Mouse (Mus musculus): ENCODE measurements around the gene Hs6st2. TPM values are rescaled to one million over a fixed set of nuclear protein-coding genes. Genes with fewer than 3 reads are reported as not detected.

Gene Hs6st2
- total and polyA plus RNA-seq, 3 experiments = not detected

- H3K4me3 ChIP-seq (ENCODE audit: control insufficient read depth in 1 of 2, insufficient read depth in 1 of 2, low read depth in 2 of 2, low read length in 2 of 2) = no peak overlapping the region
- no peak overlapping the region for H3K27ac ChIP-seq (ENCODE audit: control insufficient read depth, low read depth, low read length)
- no peaks in the 10 kb centered on the region for H3K4me1 ChIP-seq (ENCODE audit: control insufficient read depth in 1 of 2, insufficient read depth in 2 of 2, low read length in 2 of 2)
- no peak for TF ChIP-seq MYC (IDR thresholded peaks at IDR 0.05; ENCODE audit: low read depth, low read length)
- no peak for TF ChIP-seq RAD21 (IDR thresholded peaks at IDR 0.05; ENCODE audit: low read depth, low read length)
- no peak for TF ChIP-seq TBP (IDR thresholded peaks at IDR 0.05; ENCODE audit: low read depth, low read length)
- TF ChIP-seq USF1 (IDR thresholded peaks at IDR 0.05; ENCODE audit: low read depth, low read length) = no peak
- no peak for TF ChIP-seq SMC3 (IDR thresholded peaks at IDR 0.05; ENCODE audit: low read depth, low read length)
- no peaks in the 10 kb centered on the region for H3K36me3 ChIP-seq (ENCODE audit: control insufficient read depth in 1 of 2, insufficient read depth in 2 of 2, low read length in 2 of 2)
- no peak for DNase-seq (ENCODE audit: low read depth, low spot score)
- H3K9me3 ChIP-seq (replicated peaks; ENCODE audit: insufficient read depth, low read length) = no peaks in the 10 kb centered on the region
- no peaks in the 10 kb centered on the region for H3K27me3 ChIP-seq (ENCODE audit: control insufficient read depth in 1 of 2, insufficient read depth in 2 of 2, low read length in 2 of 2)
- no peaks in the 10 kb centered on the region for H3K79me2 ChIP-seq (ENCODE audit: control insufficient read depth, insufficient read depth, low read length, poor library complexity)
- no peak overlapping the region for H3K9ac ChIP-seq (ENCODE audit: control insufficient read depth, low read depth, low read length, poor library complexity, severe bottlenecking)
Measured at GRCm38 (mm10) chrX:51712996-51713395, 31.3 kb upstream of the Hs6st2 start.

- H3K4me1 ChIP-seq (ENCODE audit: control insufficient read depth in 1 of 2, insufficient read depth in 2 of 2, low read length in 2 of 2) = no peaks in the 10 kb centered on the region
- H3K27me3 ChIP-seq (ENCODE audit: control insufficient read depth in 1 of 2, insufficient read depth in 2 of 2, low read length in 2 of 2) = no peaks in the 10 kb centered on the region
- no peak for DNase-seq (ENCODE audit: low read depth, low spot score)
- no peaks in the 10 kb centered on the region for H3K9me3 ChIP-seq (replicated peaks; ENCODE audit: insufficient read depth, low read length)
- no peaks in the 10 kb centered on the region for H3K36me3 ChIP-seq (ENCODE audit: control insufficient read depth in 1 of 2, insufficient read depth in 2 of 2, low read length in 2 of 2)
- H3K9ac ChIP-seq (ENCODE audit: control insufficient read depth, low read depth, low read length, poor library complexity, severe bottlenecking) = no peak overlapping the region
- H3K27ac ChIP-seq (ENCODE audit: control insufficient read depth, low read depth, low read length) = no peak overlapping the region
- no peaks in the 10 kb centered on the region for H3K79me2 ChIP-seq (ENCODE audit: control insufficient read depth, insufficient read depth, low read length, poor library complexity)
- TF ChIP-seq MAX (IDR thresholded peaks at IDR 0.05; ENCODE audit: low read length) (no peak), MXI1 (IDR thresholded peaks at IDR 0.05; ENCODE audit: low read depth, low read length) (no peak), SIN3A (IDR thresholded peaks at IDR 0.05; ENCODE audit: low read length) (no peak), CHD2 (IDR thresholded peaks at IDR 0.05; ENCODE audit: low read length) (no peak), CTCF (IDR thresholded peaks at IDR 0.05 in 2 of 3, conservative IDR thresholded peaks at IDR 0.05 in 1 of 3; ENCODE audit: control insufficient read depth in 1 of 3, insufficient read depth in 1 of 3, low read depth in 2 of 3, low read length in 3 of 3, poor library complexity in 1 of 3, severe bottlenecking in 1 of 3) (no peak), ZKSCAN1 (IDR thresholded peaks at IDR 0.05; ENCODE audit: low read depth, low read length) (no peak)
- H3K4me3 ChIP-seq (ENCODE audit: control insufficient read depth in 1 of 2, insufficient read depth in 1 of 2, low read depth in 2 of 2, low read length in 2 of 2) = no peak overlapping the region
Measured at GRCm38 (mm10) chrX:51702823-51703222, 21.2 kb upstream of the Hs6st2 start.

GRCm38 (mm10) chrX:51699079-51699478, 17.4 kb upstream of the Hs6st2 start:
- no peaks in the 10 kb centered on the region for H3K36me3 ChIP-seq (ENCODE audit: control insufficient read depth in 1 of 2, insufficient read depth in 2 of 2, low read length in 2 of 2)
- no peaks in the 10 kb centered on the region for H3K4me1 ChIP-seq (ENCODE audit: control insufficient read depth in 1 of 2, insufficient read depth in 2 of 2, low read length in 2 of 2)
- H3K9ac ChIP-seq (ENCODE audit: control insufficient read depth, low read depth, low read length, poor library complexity, severe bottlenecking) = no peak overlapping the region
- TF ChIP-seq ZC3H11A (IDR thresholded peaks at IDR 0.05; ENCODE audit: low read depth, low read length) (no peak), GATA1 (IDR thresholded peaks at IDR 0.05; ENCODE audit: low read depth, low read length) (no peak), ETS1 (IDR thresholded peaks at IDR 0.05; ENCODE audit: low read depth, low read length) (no peak), MXI1 (IDR thresholded peaks at IDR 0.05; ENCODE audit: low read depth, low read length) (no peak), KAT2A (conservative IDR thresholded peaks at IDR 0.05; ENCODE audit: low read depth, low read length) (no peak), MAFK (IDR thresholded peaks at IDR 0.05; ENCODE audit: borderline replicate concordance, low read depth, low read length) (no peak), ZKSCAN1 (IDR thresholded peaks at IDR 0.05; ENCODE audit: low read depth, low read length) (no peak), POLR2A (IDR thresholded peaks at IDR 0.05; ENCODE audit: control insufficient read depth in 1 of 2, insufficient read depth in 1 of 2, low read depth in 1 of 2, low read length in 2 of 2, poor library complexity in 1 of 2) (no peak), ZNF384 (IDR thresholded peaks at IDR 0.05; ENCODE audit: low read depth, low read length) (no peak)
- no peaks in the 10 kb centered on the region for H3K9me3 ChIP-seq (replicated peaks; ENCODE audit: insufficient read depth, low read length)
- no peak overlapping the region for H3K4me3 ChIP-seq (ENCODE audit: control insufficient read depth in 1 of 2, insufficient read depth in 1 of 2, low read depth in 2 of 2, low read length in 2 of 2)
- no peak for DNase-seq (ENCODE audit: low read depth, low spot score)
- H3K79me2 ChIP-seq (ENCODE audit: control insufficient read depth, insufficient read depth, low read length, poor library complexity) = no peaks in the 10 kb centered on the region
- no peaks in the 10 kb centered on the region for H3K27me3 ChIP-seq (ENCODE audit: control insufficient read depth in 1 of 2, insufficient read depth in 2 of 2, low read length in 2 of 2)
- no peak overlapping the region for H3K27ac ChIP-seq (ENCODE audit: control insufficient read depth, low read depth, low read length)

Data from MEL (cell line).